Mouse (Mus musculus) intestine, postnatal 0 days (tissue): ENCODE measurements around the gene Odf3l2. TPM values are rescaled to one million over a fixed set of nuclear protein-coding genes. Genes with fewer than 3 reads are reported as not detected.

Source experiments
- ATAC-seq: fragments of 200-750 bp; cut with Nextera tagmentation; 2 replicates; pipeline ENCODE4 v1.8.0; 2017; ENCODE audit warnings: mild to moderate bottlenecking, moderate TSS enrichment, moderate library complexity
- H3K27ac ChIP-seq: fragments of 300-500 bp; sonication (generic); 2 replicates; pipeline ENCODE4 v1.5.1; 2014; ENCODE audit warnings: mild to moderate bottlenecking, low read depth, low read length, moderate library complexity
- H3K27me3 ChIP-seq: fragments of 300-500 bp; sonication (generic); replicated peaks from 2 replicates; pipeline ENCODE4 v1.6.1; 2014; ENCODE audit warnings: low read length, mixed read lengths; ENCODE audit not compliant: control insufficient read depth, insufficient read depth
- H3K36me3 ChIP-seq: fragments of 300-500 bp; sonication (generic); 2 replicates; pipeline ENCODE4 v1.6.1; 2014; ENCODE audit warnings: mild to moderate bottlenecking, moderate library complexity; ENCODE audit not compliant: control insufficient read depth, insufficient read depth
- H3K4me1 ChIP-seq: fragments of 300-500 bp; sonication (generic); replicated peaks from 2 replicates; pipeline ENCODE4 v1.6.1; 2014; ENCODE audit warnings: antibody characterized with exemption, low read length, mixed read lengths; ENCODE audit not compliant: control insufficient read depth, insufficient read depth
- H3K4me2 ChIP-seq: fragments of 300-500 bp; sonication (generic); replicated peaks from 2 replicates; pipeline ENCODE4 v1.6.1; 2014; ENCODE audit warnings: low read depth, mild to moderate bottlenecking, moderate library complexity
- H3K4me3 ChIP-seq: fragments of 300-500 bp; sonication (generic); 2 replicates; pipeline ENCODE4 v1.5.1; 2014; ENCODE audit warnings: low read depth, low read length
- H3K9ac ChIP-seq: fragments of 300-500 bp; sonication (generic); 2 replicates; pipeline ENCODE4 v1.6.1; 2014; ENCODE audit warnings: mild to moderate bottlenecking, low read depth, low read length
- H3K9me3 ChIP-seq: fragments of 300-500 bp; sonication (generic); 2 replicates; pipeline ENCODE4 v1.6.1; 2016; ENCODE audit warnings: mixed run types; ENCODE audit not compliant: control insufficient read depth
- CTCF ChIP-seq: sonication (generic); IDR thresholded peaks from 2 replicates; pipeline ENCODE4 v1.5.1; 2016; ENCODE audit warnings: low read depth, mild to moderate bottlenecking, control low read depth, antibody characterized with exemption, moderate library complexity
- WGBS: fragments of 180-500 bp; shearing (Covaris S2); extraction: QIAGEN DNeasy Blood & Tissue Kit; methylation state at CpG from one replicate; pipeline ENCODE4 v1.1.7; 2014; 5-methylcytosine and 5-hydroxymethylcytosine counted together
- polyA plus RNA-seq: library from polyadenylated mRNA; unstranded; fragments of >200 nt; fragmentation: Nextera tagmentation; extraction: Ambion mirVana; gene quantifications from 2 replicates; pipeline ENCODE4 v1.2.1, GENCODE M21; 2015

Odf3l2 gene
- polyA plus RNA-seq, 1 experiment from 2014 or later: not detected

GRCm38 (mm10) chr10:79682916-79683582 is 37.5 kb upstream of the Odf3l2 start:
- Histone ChIP-seq H3K36me3 (peaks cover 38% of the 10 kb centered on the region), H3K9me3 (no peaks in the 10 kb centered on the region), H3K4me2 (peak overlapping the region; percentile 86), H3K9ac (peak overlapping the region; percentile 82), H3K27me3 (no peaks in the 10 kb centered on the region), H3K27ac (peak overlapping the region; percentile 76), H3K4me1 (no peaks in the 10 kb centered on the region; the same call in 1 of the 2 replicates), H3K4me3 (peak overlapping the region; percentile 72)
- 2% methylated on average over 10 of the region's 10 CpGs for WGBS
- 0 out of 2 replicates have a peak, but pooled peaks have one; percentile 7 for ATAC-seq
- TF ChIP-seq CTCF: peak; percentile 71

- 0 out of 2 replicates have a peak, but pooled peaks have one; percentile 2 for ATAC-seq
- Histone ChIP-seq H3K9me3 (no peaks in the 10 kb centered on the region), H3K36me3 (peaks cover 33% of the 10 kb centered on the region), H3K4me1 (no peaks in the 10 kb centered on the region; the same call in 1 of the 2 replicates), H3K4me3 (peak overlapping the region; percentile 72), H3K27me3 (no peaks in the 10 kb centered on the region), H3K4me2 (peak overlapping the region; percentile 86), H3K27ac (peak overlapping the region; percentile 76), H3K9ac (peak overlapping the region; percentile 82)
- WGBS: 0% methylated on average over 10 of the region's 10 CpGs
- no peak for TF ChIP-seq CTCF
Measured at GRCm38 (mm10) chr10:79682551-79682915, 37.0 kb upstream of the Odf3l2 start.

DNA sequence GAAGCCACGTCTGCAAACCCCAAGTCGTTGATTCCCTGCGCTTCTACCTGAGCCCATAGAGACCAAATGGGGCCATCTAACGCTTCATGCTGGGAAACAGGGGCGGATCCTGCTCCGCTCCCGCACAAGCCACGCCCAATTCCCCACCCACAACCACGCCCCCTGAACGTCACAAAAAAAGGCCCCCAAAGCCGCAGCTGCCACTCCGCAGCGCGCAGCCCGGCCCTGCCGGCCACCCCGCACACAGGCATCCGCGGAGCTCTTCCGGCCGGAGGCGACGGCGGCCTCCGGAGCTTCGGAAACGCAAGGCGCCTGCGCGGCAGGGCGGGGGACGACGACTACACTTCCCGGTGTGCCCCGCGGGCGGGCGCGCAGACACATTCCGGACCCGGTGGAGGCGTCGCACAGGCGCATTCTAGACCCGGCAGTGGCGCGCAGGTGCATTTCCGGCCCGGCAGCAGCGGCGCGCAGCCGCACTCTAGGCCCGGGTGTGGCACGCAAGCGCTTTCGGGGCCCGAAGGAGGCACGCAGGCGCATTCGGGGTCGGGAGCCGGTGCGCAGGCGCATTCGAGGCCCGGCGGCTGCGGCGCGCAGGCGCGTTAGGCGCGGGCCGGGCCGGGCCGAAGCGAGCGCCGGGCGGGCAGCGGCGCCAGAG is 36.2 kb upstream of the Odf3l2 start, which contains the start of gene Cdc34:
Cdc34 (plus strand) TSS at position 605 of the 655 bp plus-strand sequence.
- WGBS: under 1% methylated on average over 57 of the region's 84 CpGs
- Histone ChIP-seq H3K4me1 (no peaks in the 10 kb centered on the region; the same call in 1 of the 2 replicates), H3K36me3 (peaks cover 25% of the 10 kb centered on the region), H3K4me3 (peak within 1 kb of the TSS; percentile 72), H3K4me2 (peak within 1 kb of the TSS; percentile 86), H3K9ac (peak within 1 kb of the TSS; percentile 82), H3K27me3 (no peaks in the 10 kb centered on the region), H3K9me3 (no peaks in the 10 kb centered on the region), H3K27ac (peak within 1 kb of the TSS; percentile 76)
- peak; percentile 63 for TF ChIP-seq CTCF
- ATAC-seq: peak; percentile 92

GRCm38 (mm10) chr10:79680606-79681495 is 35.3 kb upstream of the Odf3l2 start:
- no peaks in the 10 kb centered on the region for H3K9me3 ChIP-seq
- peaks cover 20% of the 10 kb centered on the region for H3K36me3 ChIP-seq
- no peaks in the 10 kb centered on the region; the same call in 1 of the 2 replicates for H3K4me1 ChIP-seq
- peak overlapping the region; percentile 60 for H3K4me2 ChIP-seq
- H3K27ac ChIP-seq: peak overlapping the region; percentile 17
- peak overlapping the region; percentile 72 for H3K4me3 ChIP-seq
- 0 out of 2 replicates have a peak overlapping the region, but pooled peaks have one; percentile 23 for H3K9ac ChIP-seq
- WGBS: 20% methylated on average over 11 of the region's 11 CpGs
- TF ChIP-seq CTCF: no peak
- ATAC-seq: peak; percentile 15; the same call in 1 of the 2 replicates
- no peaks in the 10 kb centered on the region for H3K27me3 ChIP-seq

- Histone ChIP-seq H3K9me3 (no peaks in the 10 kb centered on the region), H3K4me2 (no peak overlapping the region), H3K36me3 (peaks cover 5% of the 10 kb centered on the region), H3K9ac (no peak overlapping the region), H3K4me3 (no peak overlapping the region), H3K27ac (no peak overlapping the region), H3K27me3 (no peaks in the 10 kb centered on the region), H3K4me1 (0 out of 2 replicates have a peak, but pooled peaks cover under 1% of the 10 kb centered on the region)
- ATAC-seq: no peak
- TF ChIP-seq CTCF: no peak
- WGBS: 69% methylated on average over 43 of the region's 44 CpGs
Measured at GRCm38 (mm10) chr10:79675346-79676035, 30.0 kb upstream of the Odf3l2 start.
